Mouse (Mus musculus) retina, adult 2 months (tissue): ENCODE data around the gene Sfxn4.
"Not testable (repeated sequence)": the region's sequence is repeated elsewhere in the genome, so short reads cannot be mapped to it uniquely, and the experiment has no call there.

Experiments used
- DNase-seq: peaks from one replicate; pipeline ENCODE4 v3.0.0-alpha.2; 2012; ENCODE audit warnings: low read depth, low spot score

Sfxn4 gene

DNA sequence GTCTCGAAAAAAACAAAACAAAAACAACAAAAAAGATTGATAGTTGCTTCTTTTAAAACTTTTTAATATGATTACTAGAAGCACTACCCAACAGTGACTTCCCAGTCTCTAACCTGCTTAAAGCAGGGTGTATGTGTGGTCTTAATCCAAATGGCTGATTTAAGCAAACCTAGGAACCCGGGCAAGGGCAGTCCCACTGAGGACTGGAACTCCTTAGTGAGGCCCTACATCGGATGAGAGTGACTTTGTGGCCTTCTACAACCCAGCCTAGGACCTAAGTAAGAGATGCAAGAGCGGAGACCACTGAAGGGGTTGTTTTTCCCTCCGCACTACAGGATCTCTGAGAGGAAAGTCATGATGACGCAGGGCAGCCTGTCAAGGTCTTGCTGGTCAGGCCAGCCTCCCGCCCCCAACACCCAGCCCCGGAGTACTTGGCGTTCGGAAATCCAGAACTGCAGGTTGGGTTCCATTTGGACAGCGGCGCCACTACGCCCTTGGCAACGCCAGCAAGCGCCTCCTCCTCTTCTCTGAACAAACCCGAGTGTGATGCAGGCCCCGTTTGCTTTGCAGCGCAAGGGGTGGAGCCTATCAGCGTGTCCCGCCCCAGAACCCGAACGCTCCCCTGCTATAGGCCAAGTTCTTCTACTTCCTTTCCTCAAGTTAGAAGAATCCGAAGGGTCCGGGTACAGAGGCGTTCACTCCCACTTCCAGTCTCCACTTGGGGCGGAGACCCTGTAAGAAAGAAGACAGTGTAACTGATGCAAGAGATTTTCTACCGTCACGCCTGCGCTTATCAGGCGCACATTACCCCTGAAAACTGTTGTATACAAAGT, at the start of gene Sfxn4:
Gene Sfxn4, minus strand, starts transcription at position 612 of the 833 bp plus-strand sequence.
- peak; percentile 62 for DNase-seq

GRCm38 (mm10) chr19:60910304-60910703, 49.0 kb upstream of the Sfxn4 start:
- no peak for DNase-seq

DNA sequence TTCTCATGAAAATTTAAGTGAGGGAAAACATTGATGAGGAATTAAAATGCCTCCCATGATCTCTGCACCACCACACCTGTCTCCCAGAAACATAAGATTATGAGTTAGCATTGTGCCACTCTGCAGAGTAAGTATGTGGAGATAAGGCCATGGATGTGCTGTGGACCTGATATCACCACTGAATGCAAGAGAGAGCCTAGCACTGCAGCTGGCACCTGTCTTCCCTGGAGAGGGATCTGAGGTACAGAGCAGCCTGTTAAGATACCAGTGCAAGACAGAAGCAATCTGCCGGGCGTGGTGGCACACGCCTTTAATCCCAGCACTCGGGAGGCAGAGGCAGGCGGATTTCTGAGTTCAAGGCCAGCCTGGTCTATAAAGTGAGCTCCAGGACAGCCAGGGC, 44.2 kb upstream of the Sfxn4 start:
- no peak for DNase-seq

- DNase-seq, result no peak
These were observed 42.7 kb upstream of the Sfxn4 start for GRCm38 (mm10) chr19:60903971-60904370.

DNA sequence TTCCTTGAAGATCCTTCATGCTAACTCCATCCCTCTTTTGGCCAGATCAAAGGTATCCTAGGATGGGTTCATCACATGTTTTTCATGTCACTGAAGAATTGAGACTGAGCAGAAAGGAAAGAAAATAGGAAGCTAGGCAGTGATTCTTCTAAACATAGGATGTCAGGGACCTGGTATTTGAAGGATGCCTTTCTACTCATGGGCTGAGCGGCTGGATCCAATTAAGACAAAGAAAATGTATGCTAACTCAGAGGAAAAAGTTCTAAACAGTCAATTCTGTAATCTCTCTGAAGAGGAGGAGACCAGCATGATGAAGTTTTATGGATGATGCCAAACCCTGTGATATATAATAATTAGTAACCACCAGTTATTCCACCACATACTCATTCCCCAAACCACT, 41.9 kb upstream of the Sfxn4 start:
- no peak for DNase-seq

GRCm38 (mm10) chr19:60895251-60895880, 34.1 kb upstream of the Sfxn4 start:
- no peak for DNase-seq

DNA sequence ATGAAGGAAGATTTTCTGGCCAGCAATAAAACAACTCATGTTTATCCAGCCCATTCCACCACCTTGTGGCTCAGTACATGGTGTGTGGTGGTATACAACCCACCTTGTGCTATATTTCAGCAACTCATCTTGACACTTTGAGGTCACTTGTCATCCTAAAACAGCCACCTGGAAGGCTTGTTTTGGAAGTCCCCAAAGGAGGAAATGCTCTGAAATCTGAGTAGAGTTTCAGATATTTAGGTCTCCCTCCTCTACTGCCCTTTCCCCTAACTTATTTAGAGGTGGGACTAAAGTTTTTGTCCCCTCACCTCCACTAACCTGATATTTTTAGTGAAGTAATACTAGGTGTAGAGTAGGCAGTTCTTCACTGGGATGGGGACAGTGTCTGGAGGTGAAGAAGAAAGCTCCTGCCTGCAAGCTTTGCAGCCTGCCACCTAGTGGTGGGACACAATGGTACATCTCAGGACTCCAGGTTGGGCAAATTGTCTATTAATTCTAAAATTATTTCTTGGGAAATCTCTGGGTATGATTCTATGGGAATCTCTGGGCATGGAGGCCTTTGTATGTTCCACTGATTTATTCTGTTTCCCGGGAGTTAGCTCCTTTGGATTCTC, 30.8 kb upstream of the Sfxn4 start:
- no peak for DNase-seq

GRCm38 (mm10) chr19:60891123-60891470, 29.8 kb upstream of the Sfxn4 start:
- no peak for DNase-seq

- no peak for DNase-seq
These were observed 29.3 kb upstream of the Sfxn4 start for GRCm38 (mm10) chr19:60890391-60891122.

GRCm38 (mm10) chr19:60889714-60890315, 28.5 kb upstream of the Sfxn4 start, which contains the start of gene Grk5:
Grk5 (plus strand) TSS chr19:60889749.
- peak; percentile 83 for DNase-seq

GRCm38 (mm10) chr19:60889101-60889713, 27.9 kb upstream of the Sfxn4 start:
- DNase-seq, result no peak

GRCm38 (mm10) chr19:60887637-60888036, 26.4 kb upstream of the Sfxn4 start:
- DNase-seq, result no peak

GRCm38 (mm10) chr19:60883129-60883528, 21.9 kb upstream of the Sfxn4 start:
- no peak for DNase-seq

DNA sequence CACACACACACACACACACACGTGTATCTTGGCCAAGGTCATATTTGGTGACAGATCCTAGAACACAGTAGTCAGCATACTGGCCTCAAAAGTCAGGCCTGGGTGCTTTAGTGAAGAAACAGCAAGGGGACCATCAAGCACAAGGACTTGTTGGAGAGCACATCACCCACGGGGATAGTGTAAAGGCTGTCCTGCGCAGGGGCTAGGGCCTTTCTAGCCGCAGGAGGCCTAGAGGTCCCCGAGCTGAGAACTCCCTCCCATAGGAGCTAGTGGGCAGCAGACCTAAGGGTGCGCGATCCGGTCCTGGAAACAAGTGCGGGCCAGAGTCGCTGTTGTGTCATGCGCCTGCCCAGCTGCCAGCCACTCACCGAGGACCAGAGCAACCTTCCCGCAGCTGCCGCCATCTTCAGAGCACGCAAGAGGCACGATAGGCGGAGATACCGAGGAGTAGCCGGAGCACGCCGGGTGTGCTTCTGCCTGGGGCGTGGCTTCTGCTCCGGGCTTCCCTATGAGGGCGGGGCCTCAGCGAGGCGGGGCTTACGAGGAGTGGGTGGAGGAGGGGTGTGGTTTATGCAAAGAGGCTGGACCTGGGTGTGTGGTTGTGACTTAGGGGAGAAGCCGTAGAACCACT, 12.9 kb upstream of the Sfxn4 start, which contains the start of gene Prdx3:
Gene Prdx3, minus strand, starts transcription at position 493 of the 631 bp plus-strand sequence.
- peak; percentile 84 for DNase-seq

DNA sequence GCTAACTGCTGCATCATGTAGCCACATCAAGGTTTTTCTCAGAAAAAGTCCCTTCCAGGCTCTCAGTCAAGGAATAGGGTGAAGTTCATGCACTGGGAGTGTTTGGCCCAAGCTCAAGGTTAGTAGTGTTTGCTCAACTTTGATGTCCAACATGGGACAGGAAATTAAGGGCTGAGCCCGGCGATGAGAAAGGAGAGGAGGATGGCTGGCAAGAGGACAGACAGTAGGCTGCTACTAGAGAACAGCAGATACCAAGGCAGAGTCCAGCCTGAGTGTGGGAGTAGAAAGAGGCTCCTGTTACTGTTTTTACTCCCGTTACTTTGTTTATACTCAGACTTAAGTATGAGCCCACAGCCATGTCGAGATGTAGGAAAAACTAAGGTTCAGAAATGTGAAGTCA, 12.2 kb upstream of the Sfxn4 start:
- DNase-seq, result no peak

- DNase-seq, result no peak
These were observed 11.0 kb upstream of the Sfxn4 start for GRCm38 (mm10) chr19:60872272-60872671.

DNA sequence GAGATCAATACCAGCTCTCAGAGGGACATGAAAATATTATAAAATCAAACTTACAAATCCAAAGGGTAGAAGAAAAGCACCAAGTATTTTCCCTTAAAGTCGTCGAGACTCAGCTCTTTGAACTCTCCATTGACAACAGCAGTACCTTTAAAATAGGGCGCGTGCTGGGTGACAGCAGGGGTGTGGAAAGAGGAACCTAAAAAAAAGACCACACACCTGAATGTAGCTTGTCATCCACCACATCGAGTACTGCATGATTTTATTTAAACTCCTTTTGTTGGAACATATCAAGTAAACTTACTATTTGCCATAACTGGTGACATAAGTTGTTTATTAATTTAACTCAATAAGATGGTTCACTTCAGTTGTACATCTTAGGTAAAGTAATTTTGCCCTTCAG, 10.1 kb upstream of the Sfxn4 start:
- no peak for DNase-seq

GRCm38 (mm10) chr19:60870489-60870888, 9.2 kb upstream of the Sfxn4 start:
- DNase-seq, result no peak

GRCm38 (mm10) chr19:60866169-60866568, 4.9 kb upstream of the Sfxn4 start:
- DNase-seq, result not testable (repeated sequence)

DNA sequence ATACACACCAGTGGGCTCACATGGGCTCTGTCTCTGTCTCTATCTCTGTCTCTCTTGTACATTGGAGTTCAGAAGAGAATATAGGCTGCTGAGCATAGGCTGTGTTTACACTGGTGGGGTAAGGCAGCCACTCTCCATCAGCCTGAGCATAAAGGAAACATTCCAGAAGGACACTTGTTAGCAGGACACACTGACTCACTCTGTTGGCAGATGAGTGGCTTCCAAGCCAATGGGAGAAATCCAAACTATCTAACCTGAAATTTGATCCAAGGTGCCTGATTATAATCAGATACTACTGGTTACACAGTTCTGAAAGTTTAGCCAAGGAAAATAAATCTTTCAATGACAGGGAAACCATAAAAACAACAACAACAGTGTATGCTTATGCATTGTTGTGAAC, 15.5 kb downstream of the Sfxn4 start:
- DNase-seq, result no peak

DNA sequence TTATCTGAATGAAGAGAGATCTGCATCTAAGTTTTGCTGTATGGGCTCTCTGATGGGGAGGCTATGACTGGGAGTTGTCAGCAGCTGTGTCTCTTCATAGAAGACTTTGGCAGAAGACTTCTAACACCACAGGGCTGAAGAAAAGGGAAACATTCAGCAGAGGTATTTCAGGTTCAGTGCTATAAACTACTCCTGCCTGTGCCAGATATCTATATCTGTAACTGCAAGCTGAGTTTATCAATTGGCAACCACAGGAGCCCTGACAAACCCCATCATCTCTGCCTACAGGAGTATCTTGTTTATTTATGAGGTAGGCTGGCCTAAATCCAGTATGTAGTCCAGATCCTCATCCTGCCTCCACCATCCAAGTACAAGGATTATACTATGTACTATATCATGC, 18.0 kb downstream of the Sfxn4 start:
- DNase-seq, result no peak
